Mouse (Mus musculus): ENCODE data around the gene Mdm1. TPM values are rescaled to one million over a fixed set of nuclear protein-coding genes. Genes with fewer than 3 reads are reported as not detected.

The Mdm1 gene
- total RNA-seq (2021), result 11.7 and 16.6 TPM in 2 replicates
- long read RNA-seq, partial matches to known transcripts, result 3 of 15 reads
- long read RNA-seq, other reads (novel, unspliced or antisense), result 2 of 15 reads

GRCm38 (mm10) chr10:118141018-118141883, at the start of gene Mdm1:
Gene Mdm1, plus strand, starts transcription at chr10:118141811.
- DNase-seq, result peak; percentile 97

- DNase-seq, result no peak
These were observed 48.9 kb upstream of the Mdm1 start for GRCm38 (mm10) chr10:118092745-118093144.

DNA sequence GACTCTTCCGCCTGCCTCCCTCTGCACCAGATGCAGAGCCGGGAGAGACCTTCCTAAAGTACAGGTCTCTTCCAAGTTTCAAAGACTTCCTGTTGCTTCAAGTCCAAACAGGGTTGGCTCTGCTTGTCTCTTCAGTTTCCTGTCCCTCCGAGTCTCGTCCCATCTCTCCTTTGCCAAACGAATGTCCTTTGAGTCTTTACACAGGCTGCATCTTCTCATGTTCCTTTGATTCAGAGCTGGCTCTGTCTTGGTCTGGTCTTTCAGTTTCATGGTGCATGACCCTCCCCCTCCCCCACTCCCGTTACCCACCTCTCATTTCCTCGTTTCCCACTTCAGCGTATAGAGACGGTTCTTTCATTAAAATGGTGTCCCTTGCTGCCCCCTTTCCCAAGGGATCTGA, 47.9 kb upstream of the Mdm1 start:
- no peak for DNase-seq

DNA sequence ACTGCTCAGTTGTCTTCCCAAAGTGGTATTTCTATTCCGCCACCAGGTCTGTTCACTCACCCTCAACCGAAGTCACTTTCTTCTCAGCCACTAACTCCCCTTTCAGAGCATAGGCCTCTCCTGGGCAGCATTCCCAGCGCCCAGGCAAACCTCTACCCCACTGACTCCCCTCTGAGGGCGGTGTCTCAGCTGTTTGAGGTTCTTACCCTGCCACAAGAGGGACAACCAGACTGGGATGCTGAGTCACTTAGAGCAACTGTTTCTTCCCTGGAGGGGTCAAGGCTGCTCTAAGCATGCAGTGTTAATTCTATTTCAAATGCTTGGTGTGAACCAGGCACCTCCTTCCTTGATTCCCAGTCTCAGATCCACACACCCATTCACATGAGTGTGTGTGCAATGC, 46.8 kb upstream of the Mdm1 start:
- DNase-seq, result no peak

GRCm38 (mm10) chr10:118096223-118096622, 45.4 kb upstream of the Mdm1 start:
- no peak for DNase-seq

DNA sequence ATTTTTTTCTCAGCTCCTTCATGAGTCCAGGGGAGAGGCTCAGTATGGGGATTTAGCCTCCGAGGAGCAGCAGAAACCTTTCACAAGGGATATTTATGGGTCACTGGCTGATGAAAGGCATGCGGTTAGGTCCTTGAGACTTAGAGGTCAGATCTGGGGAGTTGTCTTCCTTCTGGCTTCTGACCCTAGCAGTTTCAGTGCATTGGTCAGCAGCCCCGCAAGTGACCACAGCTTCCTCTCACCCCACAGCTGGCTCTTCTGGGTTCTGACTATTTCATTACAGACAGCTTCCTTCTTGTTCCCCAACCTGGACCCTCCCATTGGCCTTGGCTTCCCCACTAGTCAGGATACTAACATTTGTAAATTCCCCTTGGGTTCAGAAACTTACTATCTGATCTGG, 43.7 kb upstream of the Mdm1 start:
- DNase-seq, result no peak

DNA sequence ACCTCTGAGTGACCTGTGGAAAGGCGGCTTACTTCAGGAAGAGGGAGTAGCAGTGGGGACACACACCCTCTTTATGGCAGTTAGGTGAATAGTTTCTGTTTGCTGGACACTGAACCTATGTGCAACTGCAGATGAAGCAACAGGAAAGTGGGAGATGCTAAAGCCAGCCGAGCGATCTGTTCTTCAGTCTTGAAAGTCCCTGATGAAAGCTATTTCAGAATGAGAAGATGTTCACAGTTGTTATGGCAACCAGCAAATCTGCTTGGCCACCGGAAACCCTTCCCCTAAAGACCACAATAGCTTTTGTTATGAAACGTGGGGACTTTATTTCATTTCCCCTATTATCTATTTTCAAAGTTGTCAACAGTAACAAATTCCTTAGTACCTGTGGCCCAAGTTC, 41.0 kb upstream of the Mdm1 start:
- no peak for DNase-seq

DNA sequence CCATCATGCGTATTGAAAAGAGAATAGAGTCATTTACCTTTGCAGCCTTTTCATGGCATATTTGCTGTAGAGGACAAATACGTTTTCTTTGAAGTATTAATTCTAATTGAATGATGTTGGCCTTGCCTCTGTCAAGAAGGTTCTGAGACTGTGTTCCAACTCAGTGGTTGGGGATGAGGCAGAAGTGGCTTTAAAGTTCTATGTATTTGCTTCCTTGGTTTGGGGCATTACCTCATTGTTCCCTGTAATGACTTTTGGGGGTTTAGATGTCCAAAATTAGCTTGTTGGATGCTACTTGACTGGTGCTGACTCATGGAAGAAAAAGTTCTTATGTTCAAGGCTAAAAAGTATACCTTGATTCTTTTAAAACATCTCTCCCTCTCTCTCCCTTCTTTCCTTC, 40.6 kb upstream of the Mdm1 start:
- no peak for DNase-seq

GRCm38 (mm10) chr10:118103020-118103666, 38.5 kb upstream of the Mdm1 start:
- DNase-seq, result peak; percentile 78

GRCm38 (mm10) chr10:118103906-118104305, 37.7 kb upstream of the Mdm1 start:
- no peak for DNase-seq

GRCm38 (mm10) chr10:118107031-118107430, 34.6 kb upstream of the Mdm1 start:
- DNase-seq, result no peak

DNA sequence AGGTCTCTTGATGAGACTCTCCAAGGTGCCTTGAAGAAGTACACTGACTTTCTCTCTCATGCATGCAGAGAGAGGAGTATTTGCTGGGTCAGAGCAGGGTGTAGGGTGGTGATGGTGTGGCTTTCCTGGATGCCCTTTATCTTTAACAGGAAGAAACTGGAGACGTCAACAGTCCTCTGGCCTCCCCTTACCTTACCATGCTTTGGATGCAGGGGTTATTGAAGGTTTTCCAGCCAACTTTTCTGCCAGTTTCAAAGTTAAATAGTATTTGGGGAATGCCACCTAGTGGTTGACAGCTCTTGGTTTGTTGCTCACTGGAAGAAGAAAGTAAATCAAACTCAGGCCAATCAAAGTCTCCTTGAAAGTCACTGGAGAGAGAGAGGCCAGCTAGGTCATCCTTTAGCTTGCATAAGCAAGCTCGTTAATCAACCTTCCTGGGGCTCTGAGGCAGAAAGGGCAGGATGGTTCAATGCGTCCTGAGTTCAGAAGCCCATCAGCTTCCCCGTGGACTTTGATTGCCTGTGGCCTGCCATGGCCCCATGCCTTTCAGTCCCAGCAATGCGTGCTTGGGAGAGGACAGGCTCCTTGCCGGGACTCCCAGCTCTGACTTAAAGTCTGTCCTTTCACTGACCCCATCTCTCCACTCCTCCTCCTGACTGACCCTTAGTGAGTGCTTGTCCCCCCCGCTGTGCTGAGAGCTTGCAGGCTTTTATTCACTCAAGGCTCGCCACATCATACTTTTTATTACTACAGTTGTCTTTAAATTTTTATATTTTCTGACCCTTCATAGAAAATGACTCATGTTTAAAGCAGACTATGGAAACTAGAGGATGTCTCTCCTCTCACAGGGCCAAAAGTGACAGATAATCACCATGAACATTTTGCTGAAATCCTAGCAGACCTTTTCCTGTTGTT, 31.3 kb upstream of the Mdm1 start:
- no peak for DNase-seq

- no peak for DNase-seq
These were observed 30.7 kb upstream of the Mdm1 start for GRCm38 (mm10) chr10:118110921-118111301.

GRCm38 (mm10) chr10:118111621-118112020, 30.0 kb upstream of the Mdm1 start:
- DNase-seq, result no peak

- peak; percentile 18 for DNase-seq
These were observed 29.2 kb upstream of the Mdm1 start for GRCm38 (mm10) chr10:118112294-118112893.

DNA sequence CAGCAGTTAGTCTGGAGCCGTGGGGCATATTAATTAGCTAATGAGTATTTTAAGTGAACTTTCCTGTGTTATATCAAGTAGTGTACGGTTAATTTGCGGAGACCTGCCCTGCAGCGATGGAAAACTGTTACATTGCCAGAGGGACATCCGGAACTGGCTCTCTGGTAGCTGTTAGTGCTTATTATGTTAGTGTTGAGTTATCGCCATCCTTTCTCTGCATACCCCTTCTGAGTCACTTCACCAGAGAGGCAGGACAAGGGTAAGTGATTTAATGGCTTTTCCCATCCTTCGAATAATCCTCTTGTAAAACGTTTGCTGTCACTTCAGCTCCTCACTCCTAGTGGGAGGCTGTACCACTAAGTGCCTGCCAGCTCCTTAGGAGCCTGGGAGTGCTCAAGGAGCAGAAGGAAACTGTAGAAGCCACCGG, 28.3 kb upstream of the Mdm1 start:
- no peak for DNase-seq

DNA sequence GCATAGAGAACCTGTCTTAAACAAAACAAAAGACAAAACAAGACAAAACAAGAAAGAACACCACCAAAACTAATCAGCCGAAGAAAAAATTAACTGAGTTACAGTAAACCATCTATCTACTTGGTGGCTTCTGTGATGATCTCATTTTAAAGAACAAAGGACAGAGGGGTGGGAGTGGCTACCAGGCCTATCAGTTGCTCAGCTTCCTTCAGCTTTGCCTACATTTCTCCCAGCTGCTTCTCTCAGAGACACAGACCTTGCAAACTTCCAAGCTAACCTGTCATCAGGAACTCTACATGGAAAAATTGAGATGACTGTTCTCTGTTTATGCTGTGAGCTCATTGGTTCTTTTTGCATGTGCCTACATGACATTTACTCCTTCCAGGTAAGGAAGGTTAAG, 27.3 kb upstream of the Mdm1 start:
- DNase-seq, result no peak

- no peak for DNase-seq
These were observed 25.2 kb upstream of the Mdm1 start for GRCm38 (mm10) chr10:118116456-118116855.

DNA sequence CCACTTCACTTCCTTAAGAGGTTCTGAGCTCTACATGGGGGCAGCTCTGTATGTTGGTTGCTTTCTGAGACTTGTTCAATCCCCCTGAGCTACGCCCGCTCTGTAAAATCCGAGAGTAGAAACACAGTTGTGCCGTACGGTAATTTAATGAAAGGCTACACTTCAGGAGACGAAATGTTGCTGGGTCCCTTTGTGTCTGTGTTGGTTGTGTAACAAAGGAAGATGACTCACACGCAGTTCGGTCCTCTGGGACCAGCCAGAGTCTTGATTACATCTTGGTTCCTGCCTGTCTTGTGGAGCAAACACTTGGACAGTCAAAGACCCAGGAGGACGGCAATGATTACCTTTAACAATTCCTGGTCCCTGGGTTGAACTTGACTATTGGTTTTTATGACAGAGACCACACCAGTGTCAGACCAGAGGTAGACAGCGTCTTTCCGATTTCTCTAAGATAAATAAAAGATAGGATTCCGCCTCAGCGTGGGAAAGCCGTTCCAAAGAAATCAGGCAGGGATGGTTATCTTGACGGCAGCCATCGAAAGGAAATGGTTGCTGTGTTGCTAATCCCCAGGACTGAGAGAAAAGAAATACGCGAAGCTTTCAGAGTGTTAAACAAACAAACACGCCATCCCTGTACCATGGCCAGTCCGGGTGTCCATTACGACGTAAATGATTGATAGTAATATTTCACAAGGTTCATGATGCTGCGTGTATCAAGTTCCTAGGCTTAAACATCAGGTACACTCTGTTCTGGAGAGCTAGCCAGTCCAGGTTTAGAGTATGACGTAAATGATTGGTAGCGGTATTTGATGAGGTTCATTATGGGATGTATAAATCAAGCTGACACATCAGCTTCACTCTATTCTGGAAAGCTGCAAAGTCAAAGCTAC, 20.3 kb upstream of the Mdm1 start:
- DNase-seq, result no peak

DNA sequence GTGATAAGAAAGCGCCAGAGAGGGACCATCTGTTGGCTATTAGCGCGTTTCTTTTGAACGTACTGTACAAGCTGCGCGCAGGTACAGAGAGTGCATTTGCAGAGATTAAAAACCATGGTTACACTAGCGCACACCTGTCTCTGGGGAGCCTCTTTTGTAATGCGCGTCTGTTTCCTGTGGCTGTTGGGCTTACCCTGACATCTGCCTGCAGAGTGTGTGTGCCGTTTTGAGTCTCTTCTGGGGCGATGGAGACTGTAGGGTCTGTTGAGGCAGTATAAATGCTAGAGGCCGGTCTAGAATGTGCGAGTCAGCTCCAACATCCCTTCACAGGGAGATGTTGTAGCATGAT, 19.7 kb upstream of the Mdm1 start:
- no peak for DNase-seq
